Mouse (Mus musculus): ENCODE measurements at regions not wholly inside any gene's neighbourhood (a gene's known extent, or its start where the extent isn't known, plus 50 kb on each side); places are given as distances from the start of the nearest gene placed in this dataset.

DNA sequence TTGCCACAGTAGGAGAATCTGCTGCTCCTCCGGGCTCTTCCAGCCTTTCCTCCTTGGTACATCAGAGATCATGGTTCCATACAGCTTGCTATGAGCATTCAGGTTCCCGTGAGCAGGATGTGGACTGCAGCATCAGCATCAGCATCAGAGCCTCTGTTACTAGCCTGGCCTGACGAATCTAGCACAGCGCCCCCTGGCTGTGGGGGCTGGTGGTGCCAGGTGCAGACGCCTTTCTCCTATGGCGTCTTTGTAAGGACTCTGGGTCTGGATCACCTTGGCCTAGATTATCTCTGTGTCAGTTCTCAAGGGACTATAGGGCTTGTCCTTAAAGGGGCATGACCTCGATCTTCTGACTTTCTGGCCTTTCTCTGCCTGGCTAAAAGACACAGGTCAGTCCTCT lies 86.0 kb upstream of the Runx3 start:
- DNase-seq (ENCODE audit: low spot score): no peak

DNA sequence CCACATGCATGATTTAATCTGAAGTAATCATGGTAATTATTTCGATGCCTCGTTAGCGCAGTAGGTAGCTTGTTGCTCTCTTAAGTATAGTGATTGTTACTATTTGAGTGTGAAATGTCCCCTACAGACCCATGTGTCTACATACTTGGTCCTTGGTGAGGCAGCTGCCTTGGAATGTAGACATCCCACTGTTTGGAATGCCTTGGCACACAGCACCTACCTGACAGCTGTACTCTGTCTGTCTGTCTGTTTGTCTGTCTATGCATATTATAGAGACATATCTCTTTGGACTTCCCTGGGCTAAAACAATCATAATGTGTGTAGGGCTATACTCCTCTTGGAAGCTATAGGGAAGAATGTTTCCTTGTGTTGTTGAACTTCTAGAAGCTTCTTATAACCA lies 83.7 kb upstream of the Runx3 start:
- no peak for DNase-seq (ENCODE audit: low spot score)

DNA sequence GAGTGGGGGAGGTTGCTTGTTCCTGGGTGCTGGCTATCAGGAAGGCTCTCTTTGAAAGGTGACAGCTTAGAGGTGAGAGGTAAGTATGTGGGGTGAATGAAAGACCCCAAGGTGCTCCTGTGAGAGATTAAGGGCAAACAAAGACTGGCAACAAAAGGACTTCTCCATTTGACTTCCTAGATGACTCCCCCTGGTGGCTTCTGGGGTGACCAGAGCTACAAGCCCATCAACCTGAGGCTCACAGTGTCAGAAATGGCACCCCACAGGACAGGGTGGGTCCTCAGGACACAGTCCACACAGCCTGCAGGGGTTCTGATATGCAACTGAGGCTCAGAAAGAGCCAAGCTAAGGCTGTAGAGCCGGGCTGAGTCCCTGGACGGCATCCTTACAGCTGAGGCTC lies 81.2 kb upstream of the Runx3 start:
- no peak for DNase-seq (ENCODE audit: low spot score)

DNA sequence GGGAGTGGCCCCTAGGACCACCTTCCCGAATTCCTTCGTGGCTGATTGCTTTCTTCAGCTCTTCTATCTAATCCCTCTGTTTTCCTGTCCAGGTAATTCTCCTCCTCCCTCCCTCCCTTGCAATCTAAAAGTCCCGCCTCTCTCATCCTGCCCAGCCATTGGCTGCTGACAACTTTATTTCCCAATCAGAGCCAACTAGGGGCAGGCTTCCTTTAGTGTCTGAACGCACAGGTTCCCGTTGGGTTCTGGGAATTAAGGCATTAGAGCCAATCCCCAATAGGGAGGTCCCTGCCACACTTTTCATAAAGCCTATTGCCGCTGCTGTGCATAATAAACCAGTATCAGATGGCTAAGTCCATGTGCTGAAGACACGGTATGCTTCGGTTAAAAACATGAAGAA lies 78.5 kb upstream of the Runx3 start:
- no peak for DNase-seq (ENCODE audit: low spot score)

DNA sequence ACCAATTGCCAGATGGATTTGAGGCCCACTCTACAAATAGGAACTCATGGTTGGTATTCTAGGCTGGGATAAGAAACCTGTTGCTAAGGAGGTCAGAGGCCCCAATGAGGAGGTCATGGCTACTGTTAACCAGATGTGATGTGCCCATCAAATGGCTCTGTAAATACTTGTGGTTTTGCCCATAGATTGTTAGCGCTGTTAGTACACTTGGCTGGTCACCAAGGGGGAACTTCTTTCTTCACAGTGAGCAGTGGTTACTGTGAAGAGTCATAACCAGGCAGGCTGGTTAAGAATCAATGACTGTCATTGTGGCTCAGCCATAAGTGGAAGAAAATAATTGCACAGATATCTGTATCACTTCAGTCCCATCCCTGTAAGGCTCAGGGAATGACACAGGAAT lies 78.0 kb upstream of the Runx3 start:
- DNase-seq (ENCODE audit: low spot score): no peak

DNA sequence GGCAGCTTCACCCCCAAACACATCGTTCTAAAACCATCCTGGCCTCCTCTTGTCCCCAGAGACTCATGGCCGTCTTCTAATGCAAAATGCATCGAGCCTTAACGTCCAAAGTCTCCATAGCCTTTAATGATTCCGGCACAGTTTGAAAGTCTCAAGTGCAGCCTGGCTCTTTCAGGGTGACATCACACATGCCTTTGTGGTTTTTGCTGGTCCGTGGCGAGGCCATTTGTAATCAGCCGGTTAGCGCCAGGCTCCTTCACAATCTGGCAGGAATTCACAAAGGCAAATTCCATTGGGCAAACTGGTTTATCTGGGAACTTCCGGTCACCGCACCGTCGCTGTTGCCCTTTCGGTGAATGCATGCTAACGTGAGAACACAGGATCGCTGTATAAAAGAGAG lies 75.4 kb upstream of the Runx3 start:
- no peak for DNase-seq (ENCODE audit: low spot score)

DNA sequence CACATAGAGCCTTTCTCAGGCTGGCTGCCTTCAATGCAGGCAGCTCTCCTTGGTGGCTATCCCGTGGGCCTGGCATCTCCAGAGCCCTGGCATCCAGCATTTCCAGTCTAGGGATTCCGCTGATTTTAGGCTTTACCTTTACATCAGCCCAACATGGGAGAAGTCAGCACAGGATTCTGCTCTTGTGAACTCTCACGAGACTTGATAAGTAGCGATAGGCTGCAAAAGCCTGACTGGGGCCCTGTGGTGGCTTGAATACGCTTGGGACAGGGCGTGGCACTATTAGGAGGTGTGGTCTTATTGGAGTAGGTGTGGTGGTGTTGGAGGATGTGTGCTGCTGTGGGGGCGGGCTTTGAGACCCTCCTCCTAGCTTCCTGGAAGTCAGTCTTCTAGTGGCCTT lies 73.8 kb upstream of the Runx3 start:
- no peak for DNase-seq (ENCODE audit: low spot score)

DNA sequence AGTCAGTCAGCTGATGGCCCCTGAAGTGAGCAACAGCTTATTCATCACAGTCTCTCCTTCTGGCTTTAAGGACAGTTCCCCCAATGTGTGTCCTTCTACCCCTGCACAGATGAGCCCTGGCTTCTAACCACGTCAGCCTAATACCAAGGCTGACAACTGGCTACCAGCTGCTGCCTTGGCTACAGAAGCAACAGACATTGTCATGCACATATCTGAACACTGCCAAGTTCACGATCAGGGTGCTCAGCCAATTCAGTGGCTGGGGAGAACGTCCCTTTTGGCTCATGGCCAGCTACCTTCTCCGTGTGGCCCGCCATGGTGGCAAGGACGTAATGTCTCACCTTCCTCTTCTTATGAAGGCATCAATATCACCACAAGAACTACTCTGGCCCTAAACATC lies 73.2 kb upstream of the Runx3 start:
- DNase-seq (ENCODE audit: low spot score): no peak

DNA sequence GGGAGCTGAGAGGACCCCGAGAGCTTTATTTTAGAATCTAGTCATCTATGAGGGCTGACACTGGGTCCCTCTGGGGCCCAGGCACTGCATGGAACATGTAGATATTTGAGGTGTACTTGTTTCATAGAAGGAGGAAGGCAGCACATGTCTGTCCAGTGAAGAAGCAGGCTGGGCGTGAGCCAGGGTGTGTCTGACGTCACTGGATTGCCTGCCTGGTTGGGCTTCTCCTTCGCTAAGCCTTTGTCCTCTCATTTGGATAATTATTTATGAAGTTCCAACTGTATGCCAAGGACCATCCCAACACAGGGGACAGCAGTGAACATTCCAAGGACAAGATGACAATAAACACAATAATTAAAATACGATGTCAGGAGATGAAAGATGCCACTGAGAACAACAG lies 72.7 kb upstream of the Runx3 start:
- no peak for DNase-seq (ENCODE audit: low spot score)

DNA sequence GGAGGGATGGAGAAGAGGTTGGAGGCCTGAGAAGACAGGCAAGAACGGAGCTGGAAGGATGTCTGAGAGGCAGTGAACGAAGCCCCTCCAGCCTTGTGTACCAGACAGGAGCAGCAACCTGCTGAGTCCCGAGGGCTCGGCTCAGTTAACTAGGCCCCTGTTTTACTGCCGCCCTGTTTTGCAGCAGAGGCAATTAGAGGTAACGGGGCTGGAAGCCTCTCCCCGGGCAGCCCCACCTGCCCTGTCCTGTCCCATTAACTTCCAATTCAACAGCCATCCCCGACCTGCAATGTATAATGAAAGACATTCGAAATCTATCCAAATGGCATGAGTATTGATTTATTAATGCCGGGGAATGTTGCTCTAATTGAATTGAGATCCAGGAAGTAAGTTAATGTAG lies 70.5 kb upstream of the Runx3 start:
- no peak for DNase-seq (ENCODE audit: low spot score)

DNA sequence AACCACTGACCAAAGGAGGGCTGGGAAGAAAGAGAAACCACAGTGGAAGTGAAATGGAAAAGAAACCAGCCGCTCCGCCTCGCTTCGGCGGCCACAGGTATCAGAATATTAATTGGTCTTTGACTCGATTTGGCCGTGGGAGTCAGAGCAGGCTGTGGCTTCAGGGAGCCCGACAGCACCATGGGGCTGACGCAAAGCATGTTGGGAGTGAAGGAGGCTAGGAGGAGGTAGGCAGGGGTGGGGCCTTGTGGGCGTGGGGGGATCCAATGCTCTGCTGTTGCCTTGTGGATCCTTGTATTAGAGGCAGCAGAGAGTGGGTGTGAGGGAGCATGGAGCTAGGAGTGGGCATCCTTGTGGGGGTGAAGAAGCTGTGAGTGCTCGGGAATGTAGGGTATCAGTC lies 69.0 kb upstream of the Runx3 start:
- DNase-seq (ENCODE audit: low spot score): no peak

DNA sequence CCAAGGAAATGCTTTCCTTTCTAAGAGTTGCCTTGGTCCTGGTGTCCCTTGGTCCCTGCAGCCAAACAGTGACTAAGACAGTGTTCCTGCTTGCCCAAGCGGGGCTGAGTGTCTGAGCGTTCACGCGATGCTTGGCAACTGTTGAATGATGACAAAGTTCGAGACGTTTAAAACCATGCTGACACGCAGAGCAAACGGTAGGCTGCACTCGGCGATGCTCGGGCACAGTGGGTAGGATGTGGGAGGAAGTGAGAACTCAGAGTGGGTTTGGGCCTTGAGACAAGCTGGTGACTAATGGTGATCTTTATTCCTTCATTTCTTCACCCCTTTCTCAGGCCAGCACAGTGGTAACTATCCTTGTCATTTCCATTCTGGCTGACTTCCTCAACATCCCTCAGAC lies 66.9 kb upstream of the Runx3 start:
- DNase-seq (ENCODE audit: low spot score): no peak

DNA sequence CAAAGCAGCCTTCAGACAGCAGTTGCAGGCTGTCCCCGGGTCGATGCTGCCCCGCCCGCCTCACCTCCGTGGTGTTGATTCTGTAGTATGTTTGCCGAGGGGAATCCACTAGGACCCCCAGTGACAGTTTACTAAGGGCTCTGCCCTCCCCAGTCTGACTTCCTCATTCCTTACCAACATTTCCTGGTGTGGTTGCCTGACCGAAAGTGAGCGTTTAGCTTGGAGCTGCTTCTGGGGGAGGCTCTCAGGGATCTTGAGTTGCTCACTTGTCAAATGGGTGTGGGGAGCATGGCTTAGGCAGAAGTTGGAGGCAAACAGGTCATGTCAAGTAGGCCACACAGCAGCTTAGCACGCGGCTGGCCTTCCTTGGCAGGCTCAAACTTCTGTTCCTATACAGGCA lies 66.1 kb upstream of the Runx3 start:
- DNase-seq (ENCODE audit: low spot score): no peak

DNA sequence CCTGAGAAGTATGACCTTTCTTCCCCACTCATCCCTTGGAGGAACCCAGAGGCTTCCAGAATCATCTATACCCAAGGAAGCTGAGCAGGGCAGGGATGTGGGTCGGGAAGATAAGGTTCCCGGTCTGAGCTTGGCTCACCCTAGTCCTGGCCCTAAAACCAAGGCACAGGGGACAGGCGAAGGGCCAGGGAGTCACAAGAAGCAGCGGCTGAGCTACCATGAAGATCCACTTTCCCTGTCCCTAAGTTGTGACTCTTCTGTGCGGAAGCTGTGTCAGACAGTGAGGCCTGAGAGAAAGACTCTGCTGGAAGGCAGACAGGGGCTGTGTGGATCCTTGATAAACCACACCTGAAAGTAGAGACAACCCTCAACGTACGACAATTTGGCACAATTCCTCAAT lies 64.1 kb upstream of the Runx3 start:
- DNase-seq (ENCODE audit: low spot score): no peak

DNA sequence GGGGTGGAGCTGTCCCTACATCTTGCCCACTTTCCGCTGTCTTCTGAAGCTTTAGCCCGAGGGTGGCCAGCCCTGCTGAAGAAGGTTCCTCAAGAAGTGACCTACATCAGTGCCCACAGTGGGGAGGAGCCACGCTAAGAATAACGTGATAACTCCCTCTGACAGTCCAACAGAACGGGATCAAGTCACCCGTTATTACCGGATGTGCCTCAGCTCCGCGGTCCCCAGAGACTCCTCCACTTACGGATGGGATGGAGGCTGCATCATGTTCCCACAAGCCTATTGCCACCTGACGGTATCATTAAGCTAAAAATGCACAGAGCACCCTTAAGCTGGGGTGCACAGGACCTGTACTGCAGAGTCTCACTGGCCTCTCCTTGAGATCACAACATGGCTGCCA lies 63.2 kb upstream of the Runx3 start:
- DNase-seq (ENCODE audit: low spot score): no peak

DNA sequence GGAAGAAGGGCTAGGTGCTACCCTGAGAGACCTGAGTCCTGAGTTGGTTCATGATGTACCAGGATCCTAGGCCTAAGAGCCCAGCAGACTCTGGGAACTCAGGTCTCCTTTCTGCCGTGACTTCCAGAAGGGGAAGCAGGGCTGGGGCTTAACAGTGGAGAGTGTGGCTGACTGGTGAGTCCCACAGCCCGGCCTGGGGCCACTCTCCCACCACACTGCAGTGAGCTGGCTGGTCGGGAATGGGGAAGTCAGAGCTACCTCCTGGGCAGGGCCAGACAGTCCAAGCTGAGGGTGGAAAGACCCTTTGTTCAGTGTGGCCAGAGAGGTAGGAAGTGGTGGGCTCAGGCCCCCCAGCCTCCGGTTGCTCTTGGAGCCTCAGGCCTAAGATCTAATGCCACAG lies 61.6 kb upstream of the Runx3 start:
- no peak for DNase-seq (ENCODE audit: low spot score)

DNA sequence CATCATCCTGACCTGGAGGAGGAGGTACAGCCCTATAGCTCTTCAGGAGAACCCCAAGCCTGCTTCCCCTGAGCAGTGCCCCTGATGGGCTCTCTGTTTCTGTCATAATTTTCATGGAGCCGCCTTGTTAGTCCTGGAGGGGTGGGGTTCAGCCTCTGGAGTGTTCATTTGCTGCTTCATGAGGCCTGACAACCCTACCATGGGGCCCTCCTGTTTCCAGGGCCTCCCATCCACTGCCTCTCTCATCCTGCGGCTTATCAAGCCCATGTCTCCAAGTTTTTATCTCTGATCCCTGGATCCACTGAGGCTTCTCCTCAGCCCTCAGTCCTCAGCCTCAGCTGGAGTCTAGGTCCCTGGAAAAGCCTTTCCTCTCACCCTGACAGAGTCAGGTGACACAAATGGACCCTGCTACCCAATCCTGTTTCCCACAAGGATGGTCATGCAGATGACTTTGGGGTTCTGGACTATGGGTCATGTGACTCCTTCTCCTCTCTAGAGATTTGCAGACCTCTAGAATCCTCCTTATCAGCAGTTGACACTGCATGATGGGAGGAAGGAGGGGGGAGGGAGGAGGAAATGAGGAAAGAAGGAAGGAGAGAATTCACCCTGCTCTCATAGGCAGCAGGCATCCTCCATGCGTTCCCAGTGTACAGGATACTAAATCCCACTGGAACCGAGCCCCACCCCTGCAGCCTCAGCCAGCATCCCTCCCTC lies 59.3 kb upstream of the Runx3 start:
- DNase-seq (ENCODE audit: low spot score): no peak

DNA sequence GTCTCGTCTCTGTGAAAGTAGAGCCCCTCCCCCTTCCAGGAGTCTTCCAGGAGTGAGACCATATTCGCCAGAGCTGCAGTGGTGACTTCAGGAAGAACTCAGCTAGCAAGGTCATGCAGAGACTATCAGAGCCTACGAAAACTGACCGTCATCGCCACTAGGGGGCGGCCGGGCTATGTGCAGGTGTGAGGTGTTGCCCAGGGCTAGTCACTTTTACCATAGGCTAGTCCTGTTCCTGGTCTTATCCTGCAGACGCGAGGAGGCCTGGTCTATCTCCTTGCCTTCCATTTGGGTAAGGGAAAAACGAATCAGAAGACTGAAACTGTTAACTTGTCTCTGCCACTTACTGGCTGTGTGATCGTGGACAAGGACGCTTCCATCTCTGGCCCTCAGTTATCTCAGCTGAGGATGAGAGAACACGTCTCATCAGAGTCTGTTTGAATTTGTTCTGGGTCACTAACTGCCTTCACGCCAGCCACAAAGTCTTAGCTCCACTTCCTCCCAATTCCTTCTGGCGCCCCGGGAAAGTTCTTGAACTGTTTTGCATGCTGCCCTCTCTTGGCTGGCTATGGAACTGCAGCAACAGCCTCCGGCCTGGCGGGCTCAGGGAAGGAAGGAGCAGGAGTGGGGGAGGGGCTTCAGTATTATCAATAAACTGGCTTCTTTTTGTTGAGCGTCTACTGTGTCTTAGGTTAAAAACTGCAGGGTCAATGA lies 53.5 kb upstream of the Runx3 start:
- DNase-seq (ENCODE audit: low spot score): peak; percentile 86

DNA sequence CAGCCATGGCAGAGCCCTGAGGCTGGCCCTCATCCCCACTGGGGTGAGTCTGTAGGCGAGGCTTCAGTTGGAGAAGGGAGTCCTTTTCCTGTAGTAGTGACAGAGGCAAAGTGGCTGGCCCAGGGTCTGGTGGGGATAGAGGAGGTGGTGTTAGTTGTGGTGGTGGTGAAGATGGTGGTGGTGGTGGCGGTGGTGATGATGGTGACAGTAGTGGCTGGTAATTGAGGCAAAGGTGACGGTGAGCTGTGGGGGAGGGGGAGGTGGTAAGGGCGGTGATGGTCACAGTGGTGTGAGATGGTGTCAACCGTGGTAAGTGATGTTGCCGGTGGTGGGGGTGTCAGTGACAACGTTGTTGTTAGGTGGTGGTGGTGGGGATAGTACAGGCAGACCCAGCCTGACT lies 52.6 kb upstream of the Runx3 start:
- no peak for DNase-seq (ENCODE audit: low spot score)

DNA sequence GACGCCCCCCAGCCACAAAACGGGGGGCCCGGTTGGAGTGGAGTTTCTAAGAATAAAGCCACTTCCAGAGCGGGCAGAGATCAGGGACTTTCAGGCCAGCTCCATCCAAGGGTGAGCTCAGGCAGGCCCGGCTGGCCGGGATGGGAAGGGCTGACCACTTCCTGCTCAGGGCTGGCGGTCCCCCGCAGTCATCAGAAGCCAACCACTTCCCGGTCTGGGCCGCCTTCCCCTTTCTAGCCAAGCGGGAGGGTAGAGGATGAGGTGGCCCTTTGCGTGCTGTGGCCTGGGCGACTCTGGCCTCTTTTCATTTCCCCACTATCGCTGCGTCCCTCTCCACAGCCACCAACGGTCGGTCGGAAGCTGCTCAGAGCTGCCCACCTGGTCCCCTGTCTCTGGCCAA lies 50.6 kb upstream of the Runx3 start:
- DNase-seq (ENCODE audit: low spot score): peak; percentile 35
